Mouse (Mus musculus) hindbrain, embryonic 11.5 days (tissue): ENCODE data around the gene Kmt5a. TPM values are rescaled to one million over a fixed set of nuclear protein-coding genes. Genes with fewer than 3 reads are reported as not detected.
"Not testable (repeated sequence)": the region's sequence is repeated elsewhere in the genome, so short reads cannot be mapped to it uniquely, and the experiment has no call there.

Experiments
- ATAC-seq: fragments of 200-750 bp; cut with Nextera tagmentation; 2 replicates; pipeline ENCODE4 v1.8.0; 2017; ENCODE audit warnings: mild to moderate bottlenecking, moderate TSS enrichment, moderate library complexity; ENCODE audit not compliant: low FRiP score
- DNase-seq: peaks from one replicate; pipeline ENCODE4 v3.0.0-alpha.2; 2015; ENCODE audit warnings: low spot score
- H3K27ac ChIP-seq: fragments of 300-500 bp; sonication (generic); 2 replicates; pipeline ENCODE4 v1.5.1; 2014; ENCODE audit warnings: mild to moderate bottlenecking, low read depth, low read length
- H3K27me3 ChIP-seq: fragments of 300-500 bp; sonication (generic); 2 replicates; pipeline ENCODE4 v1.6.1; 2014; ENCODE audit warnings: mild to moderate bottlenecking, low read length, moderate library complexity, mixed read lengths; ENCODE audit not compliant: control insufficient read depth, insufficient read depth
- H3K36me3 ChIP-seq: fragments of 300-500 bp; sonication (generic); 2 replicates; pipeline ENCODE4 v1.6.1; 2014; ENCODE audit warnings: mild to moderate bottlenecking, low read length, moderate library complexity, mixed read lengths; ENCODE audit not compliant: control insufficient read depth, insufficient read depth
- H3K4me1 ChIP-seq: fragments of 300-500 bp; sonication (generic); replicated peaks from 2 replicates; pipeline ENCODE4 v1.6.1; 2014; ENCODE audit warnings: low read length, mixed read lengths; ENCODE audit not compliant: control insufficient read depth, insufficient read depth
- H3K4me2 ChIP-seq: fragments of 300-500 bp; sonication (generic); replicated peaks from 2 replicates; pipeline ENCODE4 v1.6.1; 2014; ENCODE audit warnings: mild to moderate bottlenecking, low read depth, low read length
- H3K4me3 ChIP-seq: fragments of 300-500 bp; sonication (generic); 2 replicates; pipeline ENCODE4 v1.5.1; 2014; ENCODE audit warnings: low read depth, low read length
- H3K9ac ChIP-seq: fragments of 300-500 bp; sonication (generic); 2 replicates; pipeline ENCODE4 v1.6.1; 2014; ENCODE audit warnings: low read depth, low read length
- H3K9me3 ChIP-seq: fragments of 300-500 bp; sonication (generic); 2 replicates; pipeline ENCODE4 v1.6.1; 2016; ENCODE audit warnings: low read length; ENCODE audit not compliant: control insufficient read depth
- WGBS: fragments of 180-500 bp; shearing (Covaris S2); extraction: QIAGEN DNeasy Blood & Tissue Kit; methylation state at CpG from one replicate; pipeline ENCODE4 v1.1.7; 2014; 5-methylcytosine and 5-hydroxymethylcytosine counted together
- polyA plus RNA-seq: library from polyadenylated mRNA; unstranded; fragments of >200 nt; fragmentation: Nextera tagmentation; extraction: Ambion mirVana; gene quantifications from 2 replicates; pipeline ENCODE4 v1.2.1, GENCODE M21; 2014

Gene Kmt5a
- polyA plus RNA-seq, 1 experiment from 2014 or later, result 52.2 TPM

GRCm38 (mm10) chr5:124452494-124453228 is 12.9 kb downstream of the Kmt5a start:
- DNase-seq (no peak), ATAC-seq (no peak)
- Histone ChIP-seq H3K9me3 (no peaks in the 10 kb centered on the region), H3K4me1 (no peaks in the 10 kb centered on the region), H3K27ac (no peak overlapping the region), H3K4me2 (no peak overlapping the region), H3K9ac (no peak overlapping the region), H3K36me3 (peaks cover 11% of the 10 kb centered on the region), H3K27me3 (no peaks in the 10 kb centered on the region), H3K4me3 (no peak overlapping the region)
- 87% methylated on average over 15 of the region's 15 CpGs for WGBS

- H3K27ac ChIP-seq, result no peak overlapping the region
- peaks cover 9% of the 10 kb centered on the region for H3K36me3 ChIP-seq
Observed at GRCm38 (mm10) chr5:124453339-124454081, 13.8 kb downstream of the Kmt5a start.

GRCm38 (mm10) chr5:124454082-124454419 is 14.3 kb downstream of the Kmt5a start:
- DNase-seq (no peak), ATAC-seq (no peak)
- H3K9ac ChIP-seq, result no peak overlapping the region
- WGBS, result 83% methylated on average over 1 of the region's 1 CpGs
- no peak overlapping the region for H3K4me2 ChIP-seq
- no peak overlapping the region for H3K4me3 ChIP-seq
- H3K27me3 ChIP-seq, result no peaks in the 10 kb centered on the region
- peaks cover 10% of the 10 kb centered on the region for H3K36me3 ChIP-seq
- H3K9me3 ChIP-seq, result no peaks in the 10 kb centered on the region
- H3K4me1 ChIP-seq, result no peaks in the 10 kb centered on the region
- H3K27ac ChIP-seq, result no peak overlapping the region

More at GRCm38 (mm10) chr5:124453339-124454081, 13.8 kb downstream of the Kmt5a start:
- no peaks in the 10 kb centered on the region for H3K9me3 ChIP-seq
- H3K4me1 ChIP-seq, result no peaks in the 10 kb centered on the region
- no peaks in the 10 kb centered on the region for H3K27me3 ChIP-seq
- ATAC-seq (no peak), DNase-seq (no peak)
- H3K4me3 ChIP-seq, result no peak overlapping the region
- no peak overlapping the region for H3K9ac ChIP-seq
- H3K4me2 ChIP-seq, result no peak overlapping the region
- 86% methylated on average over 13 of the region's 13 CpGs for WGBS

- Histone ChIP-seq H3K4me2 (no peak overlapping the region), H3K27ac (no peak overlapping the region), H3K9me3 (no peaks in the 10 kb centered on the region), H3K27me3 (no peaks in the 10 kb centered on the region), H3K4me1 (no peaks in the 10 kb centered on the region), H3K36me3 (peaks cover 16% of the 10 kb centered on the region), H3K9ac (no peak overlapping the region), H3K4me3 (no peak overlapping the region)
- DNase-seq, result no peak
- 98% methylated on average over 6 of the region's 6 CpGs for WGBS
- ATAC-seq, result no peak
Observed at GRCm38 (mm10) chr5:124456762-124457161, 17.0 kb downstream of the Kmt5a start.

DNA sequence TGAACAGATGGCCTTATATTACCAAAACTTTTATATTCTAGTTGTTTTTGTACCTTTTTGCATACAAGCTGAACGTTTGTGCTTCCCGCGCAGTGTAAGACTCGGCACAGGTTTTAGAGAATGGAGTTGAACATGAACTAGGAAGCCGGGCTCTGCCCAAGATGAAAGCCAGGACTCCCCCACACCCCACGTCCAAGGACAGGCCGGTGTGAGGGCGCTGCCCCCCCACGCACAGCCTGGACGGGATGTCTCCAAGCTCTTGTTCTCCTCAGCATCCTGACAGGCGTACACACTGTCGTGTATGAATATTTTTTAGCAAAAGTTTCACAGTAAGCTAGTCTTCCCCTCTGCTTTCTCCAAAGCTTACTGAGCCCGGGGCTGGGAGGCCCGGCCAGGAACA is 21.2 kb downstream of the Kmt5a start:
- H3K27ac ChIP-seq, H3K4me3 ChIP-seq, H3K9ac ChIP-seq, H3K4me2 ChIP-seq, ATAC-seq, H3K27me3 ChIP-seq, DNase-seq, H3K9me3 ChIP-seq, H3K4me1 ChIP-seq: not testable (repeated sequence)
- peaks cover 21% of the 10 kb centered on the region for H3K36me3 ChIP-seq
- WGBS, result 96% methylated on average over 14 of the region's 14 CpGs

GRCm38 (mm10) chr5:124462297-124463025 is 22.7 kb downstream of the Kmt5a start:
- no peak overlapping the region for H3K27ac ChIP-seq
- WGBS, result 84% methylated on average over 8 of the region's 8 CpGs
- H3K4me3 ChIP-seq, result no peak overlapping the region
- no peaks in the 10 kb centered on the region for H3K4me1 ChIP-seq
- no peak overlapping the region for H3K4me2 ChIP-seq
- DNase-seq (no peak), ATAC-seq (no peak)
- no peaks in the 10 kb centered on the region for H3K9me3 ChIP-seq
- H3K9ac ChIP-seq, result no peak overlapping the region
- no peaks in the 10 kb centered on the region for H3K27me3 ChIP-seq
- peaks cover 18% of the 10 kb centered on the region for H3K36me3 ChIP-seq

GRCm38 (mm10) chr5:124463462-124463861 is 23.7 kb downstream of the Kmt5a start:
- WGBS, result 85% methylated on average over 5 of the region's 5 CpGs
- Histone ChIP-seq H3K4me1 (no peaks in the 10 kb centered on the region), H3K36me3 (peaks cover 16% of the 10 kb centered on the region), H3K4me3 (no peak overlapping the region), H3K27ac (no peak overlapping the region), H3K4me2 (no peak overlapping the region), H3K27me3 (no peaks in the 10 kb centered on the region), H3K9ac (no peak overlapping the region), H3K9me3 (no peaks in the 10 kb centered on the region)
- DNase-seq, result no peak
- no peak for ATAC-seq

GRCm38 (mm10) chr5:124464905-124465304 is 25.2 kb downstream of the Kmt5a start:
- Histone ChIP-seq H3K4me3 (no peak overlapping the region), H3K4me1 (no peaks in the 10 kb centered on the region), H3K27ac (no peak overlapping the region), H3K9ac (no peak overlapping the region), H3K4me2 (no peak overlapping the region), H3K9me3 (no peaks in the 10 kb centered on the region), H3K27me3 (no peaks in the 10 kb centered on the region), H3K36me3 (peaks cover 8% of the 10 kb centered on the region)
- ATAC-seq, result no peak
- DNase-seq, result no peak
